Mouse (Mus musculus): Measurements from ENCODE around the gene Ubald2.

DNA sequence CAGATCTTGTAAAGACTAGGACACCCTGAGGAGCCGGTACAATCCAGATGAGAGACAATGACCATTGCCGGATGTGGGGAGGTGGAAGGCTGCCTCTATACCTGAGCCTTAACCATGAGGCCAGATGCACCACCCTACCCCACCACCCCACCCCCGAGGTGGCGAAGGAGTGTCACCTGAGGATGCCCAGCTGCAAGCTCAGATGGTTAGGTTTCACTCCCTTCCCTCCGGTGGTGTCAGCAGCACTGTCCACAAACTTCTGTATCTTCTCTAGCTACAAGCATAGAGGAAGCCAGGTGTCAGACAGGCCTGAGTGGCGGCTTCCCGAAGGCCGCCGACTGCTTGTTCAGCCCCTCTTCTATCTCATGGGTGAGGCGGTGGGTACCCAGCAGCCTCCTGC lies 20.0 kb downstream of the Ubald2 start:
- TF ChIP-seq CTCF (IDR thresholded peaks at IDR 0.05) (no peak), EP300 (IDR thresholded peaks at IDR 0.05) (no peak)
